Mouse (Mus musculus): ENCODE data around the gene Scaf8. TPM values are rescaled to one million over a fixed set of nuclear protein-coding genes. Genes with fewer than 3 reads are reported as not detected.

Scaf8 gene
- polyA plus RNA-seq, 1 experiment from 2014 or later = 13.4 TPM

- Histone ChIP-seq H3K27me3 (no peaks in the 10 kb centered on the region), H3K9me3 (replicated peaks) (no peaks in the 10 kb centered on the region), H3K4me3 (no peak overlapping the region), H3K27ac (no peak overlapping the region), H3K4me1 (replicated peaks) (no peaks in the 10 kb centered on the region), H3K4me2 (no peak overlapping the region), H3K9ac (no peak overlapping the region), H3K36me3 (0 out of 2 replicates have a peak, but pooled peaks cover 4% of the 10 kb centered on the region)
- ATAC-seq (replicated peaks; ENCODE audit: insufficient number of reproducible peaks, insufficient read depth, low FRiP score, low read depth) = no peak
- 87% methylated on average over 4 of the region's 4 CpGs for WGBS
Measured at GRCm38 (mm10) chr17:3212105-3212504, 97.3 kb downstream of the Scaf8 start.

DNA sequence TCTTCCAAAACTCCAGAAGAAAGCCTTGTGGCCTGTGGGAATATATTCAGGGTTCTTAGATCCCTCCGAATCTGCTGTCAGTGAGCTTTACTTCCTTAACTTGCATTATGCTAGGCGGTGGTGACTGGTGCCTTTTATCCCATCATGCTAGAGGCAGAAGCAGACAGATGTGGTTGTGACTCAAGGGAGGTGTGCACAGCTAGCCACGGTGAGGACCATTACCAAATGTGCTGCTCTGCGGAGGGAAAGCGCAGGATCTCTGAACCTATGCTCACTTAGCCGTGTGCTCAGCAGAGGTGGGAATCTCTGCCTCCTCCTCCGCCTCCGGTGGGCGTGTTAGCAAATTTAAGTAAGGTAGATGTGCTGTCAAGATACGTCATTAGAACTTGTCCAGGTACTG, 98.1 kb downstream of the Scaf8 start:
- Histone ChIP-seq H3K9me3 (replicated peaks) (no peaks in the 10 kb centered on the region), H3K27ac (no peak overlapping the region), H3K27me3 (no peaks in the 10 kb centered on the region), H3K36me3 (0 out of 2 replicates have a peak, but pooled peaks cover 4% of the 10 kb centered on the region), H3K4me2 (no peak overlapping the region), H3K4me1 (replicated peaks) (no peaks in the 10 kb centered on the region), H3K4me3 (no peak overlapping the region), H3K9ac (no peak overlapping the region)
- 92% methylated on average over 10 of the region's 10 CpGs for WGBS
- no peak for ATAC-seq (replicated peaks; ENCODE audit: insufficient number of reproducible peaks, insufficient read depth, low FRiP score, low read depth)

GRCm38 (mm10) chr17:3214852-3215251, 100.1 kb downstream of the Scaf8 start:
- Histone ChIP-seq H3K4me1 (replicated peaks) (0 out of 2 replicates have a peak, but pooled peaks cover 9% of the 10 kb centered on the region), H3K4me3 (no peak overlapping the region), H3K4me2 (no peak overlapping the region), H3K27me3 (no peaks in the 10 kb centered on the region), H3K36me3 (0 out of 2 replicates have a peak, but pooled peaks cover 4% of the 10 kb centered on the region), H3K9ac (no peak overlapping the region), H3K9me3 (replicated peaks) (no peaks in the 10 kb centered on the region), H3K27ac (no peak overlapping the region)
- WGBS = 89% methylated on average over 2 of the region's 2 CpGs
- no peak for ATAC-seq (replicated peaks; ENCODE audit: insufficient number of reproducible peaks, insufficient read depth, low FRiP score, low read depth)

- H3K9me3 ChIP-seq (replicated peaks) = no peaks in the 10 kb centered on the region
- no peak for ATAC-seq (replicated peaks; ENCODE audit: insufficient number of reproducible peaks, insufficient read depth, low FRiP score, low read depth)
- 0 out of 2 replicates have a peak, but pooled peaks cover 4% of the 10 kb centered on the region for H3K36me3 ChIP-seq
- peaks cover 14% of the 10 kb centered on the region for H3K4me1 ChIP-seq (replicated peaks)
- no peak overlapping the region for H3K9ac ChIP-seq
- H3K4me2 ChIP-seq = no peak overlapping the region
- H3K27ac ChIP-seq = no peak overlapping the region
- H3K4me3 ChIP-seq = no peak overlapping the region
- H3K27me3 ChIP-seq = no peaks in the 10 kb centered on the region
- WGBS = 87% methylated on average over 5 of the region's 5 CpGs
Measured at GRCm38 (mm10) chr17:3217023-3217422, 102.3 kb downstream of the Scaf8 start.

DNA sequence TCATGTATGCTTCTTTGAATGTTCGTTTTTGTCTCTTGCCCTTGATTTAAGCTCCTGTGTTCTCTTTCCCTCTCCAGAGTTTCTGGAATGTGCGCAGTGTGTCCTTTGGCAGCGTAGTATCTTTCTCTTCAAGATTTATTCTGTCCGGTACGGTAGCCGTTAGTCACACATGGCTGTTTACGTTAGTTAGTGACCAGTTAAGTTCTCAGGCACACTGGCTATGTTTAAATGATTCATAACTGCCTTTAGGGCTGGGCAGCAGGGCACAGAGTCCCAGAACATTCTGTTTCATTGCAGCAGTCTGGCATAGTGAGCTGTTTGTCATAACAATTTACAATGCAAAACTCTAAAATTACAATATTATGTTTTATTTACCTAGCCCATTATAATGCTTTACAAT, 103.6 kb downstream of the Scaf8 start:
- H3K27ac ChIP-seq = no peak overlapping the region
- WGBS = 64% methylated on average over 7 of the region's 7 CpGs

GRCm38 (mm10) chr17:3218916-3219315, 104.1 kb downstream of the Scaf8 start:
- no peak for ATAC-seq (replicated peaks; ENCODE audit: insufficient number of reproducible peaks, insufficient read depth, low FRiP score, low read depth)

More for the DNA sequence above, 103.6 kb downstream of the Scaf8 start:
- Histone ChIP-seq H3K4me3 (no peak overlapping the region), H3K36me3 (0 out of 2 replicates have a peak, but pooled peaks cover 4% of the 10 kb centered on the region), H3K4me1 (replicated peaks) (peaks cover 14% of the 10 kb centered on the region), H3K4me2 (no peak overlapping the region), H3K9me3 (replicated peaks) (no peaks in the 10 kb centered on the region), H3K9ac (no peak overlapping the region), H3K27me3 (no peaks in the 10 kb centered on the region)
- no peak for ATAC-seq (replicated peaks; ENCODE audit: insufficient number of reproducible peaks, insufficient read depth, low FRiP score, low read depth)

GRCm38 (mm10) chr17:3220201-3220600, 105.4 kb downstream of the Scaf8 start:
- 52% methylated on average over 11 of the region's 11 CpGs for WGBS
- H3K9me3 ChIP-seq (replicated peaks) = no peaks in the 10 kb centered on the region
- no peak overlapping the region for H3K4me3 ChIP-seq
- H3K4me1 ChIP-seq (replicated peaks) = peaks cover 16% of the 10 kb centered on the region
- H3K4me2 ChIP-seq = no peak overlapping the region
- 0 out of 2 replicates have a peak, but pooled peaks cover 4% of the 10 kb centered on the region for H3K36me3 ChIP-seq
- H3K27me3 ChIP-seq = no peaks in the 10 kb centered on the region
- H3K9ac ChIP-seq = no peak overlapping the region
- no peak overlapping the region for H3K27ac ChIP-seq
- no peak for ATAC-seq (replicated peaks; ENCODE audit: insufficient number of reproducible peaks, insufficient read depth, low FRiP score, low read depth)

More at GRCm38 (mm10) chr17:3218916-3219315, 104.1 kb downstream of the Scaf8 start:
- Histone ChIP-seq H3K4me3 (no peak overlapping the region), H3K4me2 (no peak overlapping the region), H3K9me3 (replicated peaks) (no peaks in the 10 kb centered on the region), H3K36me3 (0 out of 2 replicates have a peak, but pooled peaks cover 4% of the 10 kb centered on the region), H3K27ac (no peak overlapping the region), H3K27me3 (no peaks in the 10 kb centered on the region), H3K9ac (no peak overlapping the region), H3K4me1 (replicated peaks) (peaks cover 14% of the 10 kb centered on the region)
- 53% methylated on average over 5 of the region's 5 CpGs for WGBS

DNA sequence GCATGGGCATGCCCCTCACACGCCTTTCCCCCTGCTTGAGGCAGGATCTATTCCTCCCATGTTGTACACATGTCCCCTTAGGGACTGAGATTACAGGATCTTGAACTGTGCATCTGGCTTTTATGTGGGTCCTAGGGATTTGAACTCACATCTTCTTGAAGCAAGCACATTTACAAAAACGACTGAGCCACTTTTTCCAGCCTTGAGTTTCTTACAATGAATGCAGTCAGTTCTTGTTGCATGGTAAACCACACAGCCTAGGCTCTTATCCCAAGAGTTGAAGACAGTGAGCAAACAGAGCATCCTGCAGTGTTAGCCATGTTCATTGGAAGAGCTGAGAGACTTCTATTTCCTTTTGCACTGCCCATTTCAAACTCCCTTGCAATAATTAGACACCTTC, 108.3 kb downstream of the Scaf8 start:
- no peak overlapping the region for H3K4me2 ChIP-seq
- H3K4me3 ChIP-seq = no peak overlapping the region
- WGBS = 66% methylated on average over 2 of the region's 2 CpGs
- H3K4me1 ChIP-seq (replicated peaks) = peaks cover 16% of the 10 kb centered on the region
- H3K9me3 ChIP-seq (replicated peaks) = no peaks in the 10 kb centered on the region
- ATAC-seq (replicated peaks; ENCODE audit: insufficient number of reproducible peaks, insufficient read depth, low FRiP score, low read depth) = no peak
- no peaks in the 10 kb centered on the region for H3K27me3 ChIP-seq
- no peak overlapping the region for H3K27ac ChIP-seq
- no peaks in the 10 kb centered on the region for H3K36me3 ChIP-seq
- no peak overlapping the region for H3K9ac ChIP-seq

DNA sequence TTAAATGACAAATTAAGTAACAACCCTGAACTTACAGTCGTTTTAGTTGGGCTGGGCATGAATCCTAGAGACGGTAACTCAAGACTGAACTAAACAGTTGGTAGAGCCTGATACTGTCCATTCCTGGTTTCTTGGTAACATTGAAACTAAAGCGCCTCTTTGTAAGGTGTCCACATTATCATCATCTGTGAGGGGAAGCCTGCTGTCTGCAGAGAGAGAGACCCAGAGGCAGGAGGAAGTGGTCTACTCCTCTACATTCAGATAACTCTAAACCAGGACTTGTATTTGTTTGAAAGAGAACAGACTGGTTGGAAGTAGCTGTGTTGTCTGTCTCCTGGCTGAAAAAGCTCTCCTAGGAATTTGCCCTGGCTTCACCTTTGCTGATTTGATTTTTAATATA, 108.9 kb downstream of the Scaf8 start:
- H3K9me3 ChIP-seq (replicated peaks) = no peaks in the 10 kb centered on the region
- no peaks in the 10 kb centered on the region for H3K36me3 ChIP-seq
- no peaks in the 10 kb centered on the region for H3K27me3 ChIP-seq
- ATAC-seq (replicated peaks; ENCODE audit: insufficient number of reproducible peaks, insufficient read depth, low FRiP score, low read depth) = no peak
- WGBS = 67% methylated on average over 3 of the region's 3 CpGs
- H3K4me2 ChIP-seq = no peak overlapping the region
- no peak overlapping the region for H3K9ac ChIP-seq
- no peak overlapping the region for H3K27ac ChIP-seq
- peaks cover 13% of the 10 kb centered on the region for H3K4me1 ChIP-seq (replicated peaks)
- no peak overlapping the region for H3K4me3 ChIP-seq

DNA sequence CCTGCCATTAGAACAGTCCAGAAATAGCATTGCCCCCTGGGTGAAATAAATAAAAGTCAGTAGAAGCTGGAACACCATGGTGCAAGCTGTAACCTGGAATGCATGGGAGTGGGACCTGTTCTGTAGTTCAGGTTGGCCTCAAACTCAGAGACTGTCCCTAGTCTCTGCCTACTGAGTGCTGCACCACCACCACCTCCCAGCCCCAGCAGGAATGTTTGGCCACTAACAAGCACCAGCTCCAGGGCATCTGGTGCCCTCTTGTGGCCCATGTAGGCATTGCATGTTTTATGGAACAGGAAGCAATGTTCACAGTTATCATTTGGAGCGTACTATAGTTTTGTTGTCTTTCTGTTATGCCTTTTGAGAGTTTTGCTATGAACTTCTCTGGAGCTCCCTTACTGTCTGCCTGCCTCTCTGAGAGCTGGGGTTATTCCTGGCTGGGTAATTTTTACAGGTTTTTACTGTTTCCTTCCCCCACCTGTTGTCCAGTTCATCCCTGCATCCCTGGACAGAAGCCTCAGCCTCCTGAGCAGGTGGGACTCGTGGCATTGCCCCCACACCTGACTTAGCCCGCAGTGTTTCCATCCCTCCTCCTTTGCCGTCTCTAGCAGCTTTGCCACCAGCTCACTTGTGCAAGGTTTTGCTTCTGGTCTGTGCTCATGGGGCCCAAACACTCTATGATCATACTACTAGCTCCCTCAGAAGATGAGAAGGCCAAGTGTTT, 109.8 kb downstream of the Scaf8 start:
- Histone ChIP-seq H3K4me2 (no peak overlapping the region), H3K27ac (no peak overlapping the region), H3K9me3 (replicated peaks) (no peaks in the 10 kb centered on the region), H3K4me3 (no peak overlapping the region), H3K36me3 (no peaks in the 10 kb centered on the region), H3K9ac (no peak overlapping the region), H3K27me3 (no peaks in the 10 kb centered on the region), H3K4me1 (replicated peaks) (peaks cover 7% of the 10 kb centered on the region)
- 57% methylated on average over 4 of the region's 4 CpGs for WGBS
- ATAC-seq (replicated peaks; ENCODE audit: insufficient number of reproducible peaks, insufficient read depth, low FRiP score, low read depth) = no peak

DNA sequence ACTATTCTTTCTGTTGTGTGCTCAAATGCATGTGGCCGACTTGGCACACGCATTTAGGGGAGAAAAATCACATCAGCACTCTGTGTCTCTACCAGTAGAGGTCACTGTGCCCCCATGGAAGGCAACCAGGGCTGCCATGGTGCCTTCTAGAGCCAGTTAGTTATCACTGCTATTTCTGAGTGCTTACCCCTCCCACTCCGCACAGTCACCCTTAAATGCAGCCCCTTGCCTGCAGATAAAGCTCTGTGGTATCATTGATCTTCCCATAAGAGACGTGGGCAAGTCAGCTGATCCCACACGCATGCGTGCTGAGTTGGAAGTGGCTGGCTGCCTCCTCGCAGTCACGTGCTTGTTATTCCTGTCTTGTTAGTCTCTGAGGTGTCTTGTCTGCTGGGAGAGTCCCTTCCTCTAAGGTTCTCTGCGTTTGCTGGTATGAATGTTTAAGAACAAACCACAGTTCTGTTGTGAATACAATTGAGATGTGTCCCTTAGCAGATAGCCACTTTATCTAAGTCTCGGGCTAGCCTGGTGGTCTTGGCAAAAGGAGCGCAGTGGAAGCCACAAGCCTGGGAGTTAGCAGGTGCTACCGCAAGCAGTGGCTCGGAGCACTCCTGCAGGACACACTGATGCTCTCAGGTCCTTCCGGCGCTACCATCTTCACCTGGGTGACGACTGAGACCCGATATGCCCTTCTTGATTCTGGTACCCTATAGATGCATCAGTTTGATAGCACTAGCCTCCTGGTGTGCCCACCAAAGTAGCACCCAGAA, 115.6 kb downstream of the Scaf8 start:
- Histone ChIP-seq H3K4me3 (peak overlapping the region; percentile 32), H3K27ac (no peak overlapping the region; the same call in 1 of the 2 replicates), H3K4me2 (peak overlapping the region; percentile 48), H3K9me3 (replicated peaks) (no peaks in the 10 kb centered on the region), H3K4me1 (replicated peaks) (peaks cover 12% of the 10 kb centered on the region), H3K36me3 (0 out of 2 replicates have a peak, but pooled peaks cover 4% of the 10 kb centered on the region), H3K27me3 (no peaks in the 10 kb centered on the region), H3K9ac (no peak overlapping the region)
- WGBS = 56% methylated on average over 17 of the region's 17 CpGs
- peak; percentile 82 for ATAC-seq (replicated peaks; ENCODE audit: insufficient number of reproducible peaks, insufficient read depth, low FRiP score, low read depth)
